Mouse (Mus musculus) frontal cortex, adult (tissue): ENCODE results near the gene Phf21a.
"Not testable (repeated sequence)": the region's sequence is repeated elsewhere in the genome, so short reads cannot be mapped to it uniquely, and the experiment has no call there.

ENCODE experiments used
- ATAC-seq: cut with Nextera tagmentation; 2 replicates; pipeline ENCODE4 v1.9.2; 2017; ENCODE audit warnings: mild to moderate bottlenecking, moderate library complexity, mixed read lengths; ENCODE audit not compliant: low TSS enrichment

Phf21a gene

GRCm38 (mm10) chr2:92381901-92382588 is 289.1 kb downstream of the Phf21a start, which contains the start of gene 1700029I15Rik:
1700029I15Rik (plus strand) TSS chr2:92382538.
- ATAC-seq = no peak

- no peak for ATAC-seq
Measured at GRCm38 (mm10) chr2:92382759-92383158, 289.8 kb downstream of the Phf21a start.

- ATAC-seq = no peak
Measured at GRCm38 (mm10) chr2:92384101-92384500, 291.2 kb downstream of the Phf21a start.

GRCm38 (mm10) chr2:92385113-92386051 is 292.5 kb downstream of the Phf21a start:
- no peak for ATAC-seq

- ATAC-seq = no peak
Measured at GRCm38 (mm10) chr2:92386821-92387570, 294.1 kb downstream of the Phf21a start.

GRCm38 (mm10) chr2:92387646-92388045 is 294.7 kb downstream of the Phf21a start:
- peak; percentile 36 for ATAC-seq

- peak; percentile 3; the same call in 1 of the 2 replicates for ATAC-seq
Measured at GRCm38 (mm10) chr2:92388081-92388517, 295.2 kb downstream of the Phf21a start.

- peak; percentile 55 for ATAC-seq
Measured at GRCm38 (mm10) chr2:92388891-92389641, 296.1 kb downstream of the Phf21a start.

GRCm38 (mm10) chr2:92389645-92390044 is 296.7 kb downstream of the Phf21a start:
- ATAC-seq = no peak

- no peak for ATAC-seq
Measured at GRCm38 (mm10) chr2:92390206-92390930, 297.5 kb downstream of the Phf21a start.

- ATAC-seq = peak; percentile 4; the same call in 1 of the 2 replicates
Measured at GRCm38 (mm10) chr2:92391116-92391515, 298.2 kb downstream of the Phf21a start.

GRCm38 (mm10) chr2:92391703-92392317 is 298.9 kb downstream of the Phf21a start:
- no peak for ATAC-seq

GRCm38 (mm10) chr2:92392318-92393264 is 299.7 kb downstream of the Phf21a start:
- no peak for ATAC-seq

- peak; percentile 12; the same call in 1 of the 2 replicates for ATAC-seq
Measured at GRCm38 (mm10) chr2:92395535-92395934, 302.6 kb downstream of the Phf21a start.

GRCm38 (mm10) chr2:92397436-92397835 is 304.5 kb downstream of the Phf21a start:
- ATAC-seq = no peak

- not testable (repeated sequence) for ATAC-seq
Measured at GRCm38 (mm10) chr2:92399877-92400276, 307.0 kb downstream of the Phf21a start.

GRCm38 (mm10) chr2:92400682-92401081 is 307.8 kb downstream of the Phf21a start:
- ATAC-seq = no peak

GRCm38 (mm10) chr2:92401091-92401561 is 308.2 kb downstream of the Phf21a start, which contains the start of gene Mapk8ip1:
Mapk8ip1 (minus strand) TSS chr2:92401263.
- ATAC-seq = peak; percentile 12; the same call in 1 of the 2 replicates
